Mouse (Mus musculus) E14TG2a.4 (cell line): Measurements from ENCODE around the gene Ranbp10.

Experiments
- CTCF ChIP-seq: conservative IDR thresholded peaks from 2 replicates; pipeline ENCODE4 v1.5.1; 2014; ENCODE audit warnings: low read length
- POU5F1 ChIP-seq: IDR thresholded peaks from 2 replicates; pipeline ENCODE4 v1.6.1; 2014; ENCODE audit warnings: low read length, borderline replicate concordance

DNA sequence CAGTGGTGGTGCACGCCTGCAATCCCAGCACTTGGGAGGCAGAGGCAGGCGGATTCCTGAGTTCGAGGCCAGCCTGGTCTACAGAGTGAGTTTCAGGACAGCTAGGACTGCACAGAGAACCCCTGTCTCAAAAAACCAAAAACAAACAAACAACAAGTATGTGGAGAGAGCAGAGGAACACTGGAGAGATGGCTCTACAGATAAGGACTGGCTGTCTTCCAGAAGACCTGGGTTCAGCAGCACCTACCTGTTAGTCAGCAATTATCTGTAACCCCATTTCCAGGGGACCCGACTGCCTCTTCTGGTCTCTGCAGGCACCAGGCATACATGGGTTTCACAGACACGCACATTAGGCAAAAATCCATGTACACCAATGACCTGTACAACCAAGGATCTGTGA, 12.1 kb upstream of the Ranbp10 start:
- TF ChIP-seq CTCF: no peak
- no peak for TF ChIP-seq POU5F1
